Mouse (Mus musculus) neural tube, embryonic 13.5 days (tissue): Measurements from ENCODE around the gene Cyp2d22. TPM values are rescaled to one million over a fixed set of nuclear protein-coding genes. Genes with fewer than 3 reads are reported as not detected.

Source experiments
- ATAC-seq: fragments of 200-750 bp; cut with Nextera tagmentation; 2 replicates; pipeline ENCODE4 v1.8.0; 2017; ENCODE audit warnings: low read depth, mild to moderate bottlenecking, moderate TSS enrichment, moderate library complexity
- H3K27ac ChIP-seq: fragments of 300-500 bp; sonication (generic); replicated peaks from 2 replicates; pipeline ENCODE4 v1.5.1; 2015; ENCODE audit warnings: moderate library complexity, mild to moderate bottlenecking, inconsistent platforms
- H3K27me3 ChIP-seq: fragments of 300-500 bp; sonication (generic); 2 replicates; pipeline ENCODE4 v1.6.1; 2015; ENCODE audit warnings: mild to moderate bottlenecking, inconsistent platforms
- H3K36me3 ChIP-seq: fragments of 300-500 bp; sonication (generic); 2 replicates; pipeline ENCODE4 v1.6.1; 2015; ENCODE audit warnings: mild to moderate bottlenecking, inconsistent platforms
- H3K4me1 ChIP-seq: fragments of 300-500 bp; sonication (generic); replicated peaks from 2 replicates; pipeline ENCODE4 v1.6.1; 2015; ENCODE audit warnings: inconsistent platforms
- H3K4me2 ChIP-seq: fragments of 300-500 bp; sonication (generic); 2 replicates; pipeline ENCODE4 v1.6.1; 2015; ENCODE audit warnings: inconsistent platforms, mild to moderate bottlenecking, moderate library complexity
- H3K4me3 ChIP-seq: fragments of 300-500 bp; sonication (generic); 2 replicates; pipeline ENCODE4 v1.5.1; 2015; ENCODE audit warnings: mild to moderate bottlenecking, inconsistent platforms
- H3K9ac ChIP-seq: fragments of 300-500 bp; sonication (generic); 2 replicates; pipeline ENCODE4 v1.6.1; 2015; ENCODE audit warnings: moderate library complexity, mild to moderate bottlenecking, inconsistent platforms
- H3K9me3 ChIP-seq: fragments of 300-500 bp; sonication (generic); 2 replicates; pipeline ENCODE4 v1.6.1; 2016; ENCODE audit warnings: inconsistent platforms
- WGBS: fragments of 180-500 bp; shearing (Covaris S2); methylation state at CpG from one replicate; pipeline ENCODE4 v1.1.7; 2015; 5-methylcytosine and 5-hydroxymethylcytosine counted together
- microRNA-seq: library from miRNA; unstranded; fragments of <30 nt; microRNA quantifications from one replicate; pipeline ENCODE4, GENCODE M21; 2016
- polyA plus RNA-seq: library from polyadenylated mRNA; unstranded; fragments of >200 nt; fragmentation: Nextera tagmentation; extraction: Ambion mirVana; gene quantifications from 2 replicates; pipeline ENCODE4 v1.2.1, GENCODE M21; 2015

The Cyp2d22 gene
- polyA plus RNA-seq, 1 experiment from 2014 or later: 3.5 TPM

DNA sequence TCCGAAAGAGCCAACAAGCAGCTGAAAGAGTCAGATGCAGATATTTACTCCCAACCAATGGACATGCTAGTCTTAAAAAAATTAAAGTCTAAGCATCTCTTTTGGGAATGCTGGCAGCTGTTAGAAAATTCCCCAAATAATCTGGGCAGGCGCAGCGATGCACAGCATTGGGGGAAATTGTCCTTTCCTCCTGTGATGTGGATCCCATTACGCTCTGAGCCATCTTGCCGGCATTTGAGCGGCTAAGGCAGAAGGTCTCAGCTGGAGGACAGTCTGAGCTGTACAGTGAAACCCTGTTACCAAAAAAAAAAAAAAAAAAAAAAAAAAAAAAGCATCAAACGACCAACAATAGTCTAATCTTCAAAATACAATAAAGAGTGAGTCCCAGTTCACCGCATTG lies 57.9 kb downstream of the Cyp2d22 start:
- no peak for ATAC-seq
- no peaks in the 10 kb centered on the region for H3K27me3 ChIP-seq
- H3K9ac ChIP-seq: no peak overlapping the region
- no peaks in the 10 kb centered on the region; the same call in 1 of the 2 replicates for H3K4me1 ChIP-seq
- no peak overlapping the region for H3K4me3 ChIP-seq
- no peaks in the 10 kb centered on the region for H3K9me3 ChIP-seq
- H3K36me3 ChIP-seq: no peaks in the 10 kb centered on the region
- WGBS: 68% methylated on average over 8 of the region's 8 CpGs
- no peak overlapping the region for H3K27ac ChIP-seq
- H3K4me2 ChIP-seq: no peak overlapping the region

Small RNA genes lying within 50 kb of the gene (microRNA-seq; reads per million reads assigned to microRNA genes)
- gene Gm25990: not detected
- not detected for gene Gm27331
- gene Mir7684: not detected

Other genes starting within 250 kb of the Cyp2d22 start
- 184 and 189 TPM in 2 replicates for gene Srebf2, start 233.1 kb downstream of the Cyp2d22 start, polyA plus RNA-seq
- 0.72 and 0.82 TPM in 2 replicates for gene Shisa8, start 167.4 kb downstream of the Cyp2d22 start, polyA plus RNA-seq
- gene Tnfrsf13c, start 155.9 kb downstream of the Cyp2d22 start, polyA plus RNA-seq: 0.13 and 0.66 TPM in 2 replicates
- gene Cenpm, start 135.5 kb downstream of the Cyp2d22 start, polyA plus RNA-seq: 15.2 and 16.5 TPM in 2 replicates
- gene 1500009C09Rik, start 127.9 kb downstream of the Cyp2d22 start, polyA plus RNA-seq: 7.8 and 7.9 TPM in 2 replicates
- gene Sept3, start 105.4 kb downstream of the Cyp2d22 start, polyA plus RNA-seq: 359 and 361 TPM in 2 replicates
- not detected in 2 replicates for gene Wbp2nl, start 81.3 kb downstream of the Cyp2d22 start, polyA plus RNA-seq
- gene Naga, start 41.3 kb downstream of the Cyp2d22 start, polyA plus RNA-seq: 26.5 and 33.4 TPM in 2 replicates
- gene Pheta2, start 41.3 kb downstream of the Cyp2d22 start, polyA plus RNA-seq: 3.0 and 3.7 TPM in 2 replicates
- gene Smdt1, start 41.3 kb downstream of the Cyp2d22 start, polyA plus RNA-seq: 383 and 401 TPM in 2 replicates
- 343 and 383 TPM in 2 replicates for gene Ndufa6, start 25.9 kb downstream of the Cyp2d22 start, polyA plus RNA-seq
- not detected in 2 replicates for gene Cyp2d11, start 13.8 kb upstream of the Cyp2d22 start, polyA plus RNA-seq
- not detected in 2 replicates for gene Cyp2d10, start 26.9 kb upstream of the Cyp2d22 start, polyA plus RNA-seq
- not detected in 2 replicates for gene Cyp2d9, start 53.2 kb upstream of the Cyp2d22 start, polyA plus RNA-seq
- gene Cyp2d12, start 174.8 kb upstream of the Cyp2d22 start, polyA plus RNA-seq: not detected in 2 replicates
- gene Cyp2d34, start 240.7 kb upstream of the Cyp2d22 start, polyA plus RNA-seq: not detected in 2 replicates